Mouse (Mus musculus): Measurements from ENCODE around the gene Gm10277. TPM values are rescaled to one million over a fixed set of nuclear protein-coding genes. Genes with fewer than 3 reads are reported as not detected.

Gm10277 gene
- total and polyA plus RNA-seq, 3 experiments = 0.10 TPM; not detected in 2

DNA sequence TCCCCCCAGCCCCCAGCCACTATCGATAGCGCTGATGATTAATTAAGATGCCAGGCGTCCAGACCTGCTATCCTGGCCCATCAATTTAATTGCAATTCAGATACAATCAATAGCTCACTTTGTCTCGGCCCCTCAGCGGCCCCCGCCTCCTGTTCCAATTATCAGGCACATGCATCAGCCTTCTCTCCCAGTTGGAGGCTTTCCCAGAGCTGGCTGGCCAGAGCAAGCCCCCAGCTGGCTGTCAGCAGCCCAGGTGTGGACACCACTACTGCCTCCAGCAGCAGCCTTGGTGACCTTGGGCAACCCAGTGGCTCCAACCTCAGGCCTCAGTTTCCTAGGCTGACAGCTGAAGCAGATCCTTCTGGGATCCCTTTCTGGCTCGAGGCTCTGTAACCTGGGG is 43.3 kb upstream of the Gm10277 start:
- TF ChIP-seq JUND (conservative IDR thresholded peaks at IDR 0.05; ENCODE audit: low read depth, low read length) (no peak), UBTF (IDR thresholded peaks at IDR 0.05; ENCODE audit: low read depth, low read length) (no peak), POLR2A (IDR thresholded peaks at IDR 0.05; ENCODE audit: low read depth, low read length) (no peak), MAZ (IDR thresholded peaks at IDR 0.05; ENCODE audit: low read depth, low read length) (no peak), GABPA (IDR thresholded peaks at IDR 0.05; ENCODE audit: insufficient replicate concordance, low read depth, low read length) (no peak), ELF1 (IDR thresholded peaks at IDR 0.05; ENCODE audit: low read depth, low read length) (no peak), ZNF384 (IDR thresholded peaks at IDR 0.05; ENCODE audit: low read depth, low read length) (no peak), CHD2 (IDR thresholded peaks at IDR 0.05; ENCODE audit: low read length) (no peak), CTCF (conservative IDR thresholded peaks at IDR 0.05 in 1 of 2, IDR thresholded peaks at IDR 0.05 in 1 of 2; ENCODE audit: low read depth in 2 of 2, low read length in 2 of 2) (no peak), RAD21 (IDR thresholded peaks at IDR 0.05; ENCODE audit: low read depth, low read length) (no peak), KAT2A (IDR thresholded peaks at IDR 0.05; ENCODE audit: insufficient replicate concordance, low read length) (no peak), IRF4 (IDR thresholded peaks at IDR 0.05; ENCODE audit: low read depth, low read length) (no peak), NELFE (IDR thresholded peaks at IDR 0.05; ENCODE audit: low read depth, low read length) (no peak), MAFK (IDR thresholded peaks at IDR 0.05; ENCODE audit: insufficient replicate concordance, low read length) (no peak), ZC3H11A (IDR thresholded peaks at IDR 0.05; ENCODE audit: low read depth, low read length) (no peak), TBP (conservative IDR thresholded peaks at IDR 0.05; ENCODE audit: low read depth, low read length) (no peak), POLR2AphosphoS2 (IDR thresholded peaks at IDR 0.05; ENCODE audit: low read depth, low read length) (no peak)
- dilution Hi-C loops (cut with MboI; ENCODE audit: extremely low pct_ligation_motif_present, extremely low pct_unique_long_range_greater_than_20kb, low sequenced_read_pairs) = no loop called here
- Histone ChIP-seq H3K36me3 (replicated peaks in 1 of 2; ENCODE audit: control insufficient read depth in 1 of 2, insufficient read depth in 1 of 2, low read length in 1 of 2) (peaks cover 22 to 90% of the 10 kb centered on the region in 2 experiments), H3K27me3 (replicated peaks) (no peaks in the 10 kb centered on the region), H3K4me3 (replicated peaks in 1 of 3; ENCODE audit: low read depth in 2 of 3, low read length in 2 of 3, poor library complexity in 1 of 3) (no peak overlapping the region), H3K4me2 (ENCODE audit: insufficient read depth, low read depth, poor library complexity, severe bottlenecking) (no peak overlapping the region), H3K27ac (ENCODE audit: insufficient read depth, low read depth) (no peak overlapping the region), H3K9ac (ENCODE audit: insufficient read depth, low read depth) (no peak overlapping the region), H3K79me2 (replicated peaks; ENCODE audit: control insufficient read depth, extremely low read depth, insufficient read depth, poor library complexity, severe bottlenecking) (no peaks in the 10 kb centered on the region), H3K9me3 (replicated peaks; ENCODE audit: low read length) (peaks cover 3% of the 10 kb centered on the region), H3K4me1 (ENCODE audit: control insufficient read depth in 1 of 2, insufficient read depth in 2 of 2) (peaks cover 0 to 9% of the 10 kb centered on the region in 2 experiments; a peak in 2 of 4 replicates)
- no peak for DNase-seq (ENCODE audit: extremely low read depth)
- in situ Hi-C loops (cut with MboI; ENCODE audit: low pct_ligation_motif_present, low pct_unique_long_range_greater_than_20kb, low sequenced_read_pairs) = no loop called here

DNA sequence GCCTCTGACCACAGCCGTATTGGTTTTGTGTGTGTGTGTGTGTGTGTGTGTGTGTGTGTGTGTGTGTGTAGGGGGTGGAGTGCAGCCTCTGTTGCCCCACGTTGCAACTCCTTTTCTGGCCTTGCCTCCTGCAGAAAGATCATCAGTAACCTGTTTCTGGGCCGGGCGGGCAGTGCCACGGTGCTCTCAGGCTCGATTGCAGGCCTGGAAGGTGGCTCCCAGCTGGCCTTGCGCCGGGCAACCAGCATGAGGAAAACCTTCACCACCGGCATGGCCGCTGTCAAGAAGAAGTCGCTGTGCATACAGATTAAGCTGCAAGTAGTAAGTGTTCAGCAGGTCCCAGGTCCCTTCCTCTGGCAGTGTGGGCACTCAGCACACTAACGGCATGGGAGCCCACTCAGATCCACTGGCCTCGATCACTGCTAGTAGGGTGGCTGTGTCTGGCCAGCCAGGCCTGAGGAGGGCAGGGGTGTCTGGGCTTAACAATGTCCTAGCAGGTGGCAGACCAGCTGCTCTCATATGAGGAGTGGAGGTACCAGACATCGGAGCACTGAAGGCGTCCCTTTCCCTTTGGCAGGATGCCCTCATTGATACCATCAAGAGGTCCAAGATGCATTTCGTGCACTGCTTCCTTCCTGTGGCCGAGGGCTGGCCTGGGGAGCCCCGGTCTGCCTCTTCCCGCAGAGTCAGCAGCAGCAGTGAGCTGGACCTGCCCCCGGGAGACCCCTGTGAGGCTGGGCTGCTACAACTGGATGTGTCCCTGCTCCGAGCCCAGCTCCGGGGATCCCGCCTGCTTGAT is 41.7 kb upstream of the Gm10277 start:
- H3K9ac ChIP-seq (ENCODE audit: insufficient read depth, low read depth) = no peak overlapping the region
- H3K4me1 ChIP-seq (ENCODE audit: control insufficient read depth in 1 of 2, insufficient read depth in 2 of 2) = peaks cover 0 to 13% of the 10 kb centered on the region in 2 experiments; a peak in 2 of 4 replicates
- no peak overlapping the region for H3K4me2 ChIP-seq (ENCODE audit: insufficient read depth, low read depth, poor library complexity, severe bottlenecking)
- no peak overlapping the region for H3K27ac ChIP-seq (ENCODE audit: insufficient read depth, low read depth)
- no peaks in the 10 kb centered on the region for H3K79me2 ChIP-seq (replicated peaks; ENCODE audit: control insufficient read depth, extremely low read depth, insufficient read depth, poor library complexity, severe bottlenecking)
- dilution Hi-C loops (cut with MboI; ENCODE audit: extremely low pct_ligation_motif_present, extremely low pct_unique_long_range_greater_than_20kb, low sequenced_read_pairs) = no loop called here
- H3K4me3 ChIP-seq (replicated peaks in 1 of 3; ENCODE audit: low read depth in 2 of 3, low read length in 2 of 3, poor library complexity in 1 of 3) = no peak overlapping the region
- TF ChIP-seq RCOR1 (conservative IDR thresholded peaks at IDR 0.05; ENCODE audit: low read depth, low read length) (no peak), JUND (conservative IDR thresholded peaks at IDR 0.05; ENCODE audit: low read depth, low read length) (no peak), MAZ (IDR thresholded peaks at IDR 0.05; ENCODE audit: low read depth, low read length) (no peak), ZNF384 (IDR thresholded peaks at IDR 0.05; ENCODE audit: low read depth, low read length) (no peak), SIN3A (IDR thresholded peaks at IDR 0.05; ENCODE audit: low read length) (no peak), ELF1 (IDR thresholded peaks at IDR 0.05; ENCODE audit: low read depth, low read length) (no peak), NRF1 (IDR thresholded peaks at IDR 0.05; ENCODE audit: low read depth, low read length) (no peak), TBP (conservative IDR thresholded peaks at IDR 0.05; ENCODE audit: low read depth, low read length) (no peak), USF2 (conservative IDR thresholded peaks at IDR 0.05; ENCODE audit: low read depth, low read length) (no peak), HCFC1 (IDR thresholded peaks at IDR 0.05; ENCODE audit: low read depth, low read length) (no peak), ZMIZ1 (IDR thresholded peaks at IDR 0.05; ENCODE audit: low read depth, low read length) (no peak), NELFE (IDR thresholded peaks at IDR 0.05; ENCODE audit: low read depth, low read length) (no peak), PAX5 (IDR thresholded peaks at IDR 0.05; ENCODE audit: low read length) (no peak), USF1 (IDR thresholded peaks at IDR 0.05; ENCODE audit: low read depth, low read length) (no peak), KAT2A (IDR thresholded peaks at IDR 0.05; ENCODE audit: insufficient replicate concordance, low read length) (no peak), MAFK (IDR thresholded peaks at IDR 0.05; ENCODE audit: insufficient replicate concordance, low read length) (no peak)
- H3K9me3 ChIP-seq (replicated peaks; ENCODE audit: low read length) = no peaks in the 10 kb centered on the region
- H3K27me3 ChIP-seq (replicated peaks) = no peaks in the 10 kb centered on the region
- in situ Hi-C loops (cut with MboI; ENCODE audit: low pct_ligation_motif_present, low pct_unique_long_range_greater_than_20kb, low sequenced_read_pairs) = loop anchor here (5.0 kb wide), 3 partner anchors 33 to 348 kb away; partner anchors contain the start of genes Nek8 and Tlcd1
- peaks cover 22 to 87% of the 10 kb centered on the region in 2 experiments for H3K36me3 ChIP-seq (replicated peaks in 1 of 2; ENCODE audit: control insufficient read depth in 1 of 2, insufficient read depth in 1 of 2, low read length in 1 of 2)
- DNase-seq (ENCODE audit: extremely low read depth) = no peak

Measured in CH12.LX (cell line).